Mouse (Mus musculus): ENCODE data around the gene Gm20873. TPM values are rescaled to one million over a fixed set of nuclear protein-coding genes. Genes with fewer than 3 reads are reported as not detected.
"Not testable (repeated sequence)": the region's sequence is repeated elsewhere in the genome, so short reads cannot be mapped to it uniquely, and the experiment has no call there.

The Gm20873 gene
- not detected in 2 replicates for polyA plus RNA-seq (2014; fragmentation: Nextera tagmentation; extraction: Ambion mirVana)

DNA sequence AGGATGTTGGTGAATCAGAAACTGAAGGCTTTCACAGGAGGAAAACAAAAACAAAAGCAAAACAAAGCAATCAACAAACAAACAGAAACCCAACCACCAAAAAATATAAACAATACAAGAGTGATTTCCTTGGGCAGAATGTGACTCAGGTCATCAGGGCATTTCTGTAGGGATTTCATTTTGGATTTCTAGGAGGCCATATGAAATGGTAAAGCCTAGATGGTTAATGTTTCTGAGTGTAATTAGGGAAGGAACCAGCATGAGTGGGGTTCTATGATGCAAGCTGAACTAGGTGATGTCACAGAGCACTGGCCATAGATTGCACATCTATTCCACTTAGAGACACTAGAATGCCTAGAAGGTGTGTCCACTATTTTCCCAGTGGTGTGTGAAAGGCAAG, at the start of gene Gm20873:
TSS of gene Gm20873 (plus strand) at position 301 of the 400 bp plus-strand sequence.
- not testable (repeated sequence) for H3K4me3 ChIP-seq (ENCODE audit: low read depth, low read length); H3K27me3 ChIP-seq (ENCODE audit: control insufficient read depth, insufficient read depth, low read length); H3K4me1 ChIP-seq (replicated peaks; ENCODE audit: control insufficient read depth, insufficient read depth, low read length); H3K9ac ChIP-seq (ENCODE audit: low read length); DNase-seq (ENCODE audit: low spot score); H3K9me3 ChIP-seq (ENCODE audit: control insufficient read depth, low read length); H3K4me2 ChIP-seq (ENCODE audit: low read depth, low read length, severe bottlenecking); H3K36me3 ChIP-seq (ENCODE audit: control insufficient read depth, insufficient read depth, low read length); ATAC-seq (replicated peaks; ENCODE audit: low FRiP score); H3K27ac ChIP-seq (ENCODE audit: low read depth, low read length)

GRCm38 (mm10) chrY:6237895-6238294, 29.0 kb upstream of the Gm20873 start, which contains the start of gene Gm21746:
Gene Gm21746, minus strand, starts transcription at chrY:6237995.
- H3K27ac ChIP-seq (ENCODE audit: low read depth, low read length); ATAC-seq (replicated peaks; ENCODE audit: low FRiP score); H3K4me1 ChIP-seq (replicated peaks; ENCODE audit: control insufficient read depth, insufficient read depth, low read length); H3K9ac ChIP-seq (ENCODE audit: low read length); H3K36me3 ChIP-seq (ENCODE audit: control insufficient read depth, insufficient read depth, low read length); H3K9me3 ChIP-seq (ENCODE audit: control insufficient read depth, low read length); H3K27me3 ChIP-seq (ENCODE audit: control insufficient read depth, insufficient read depth, low read length); H3K4me2 ChIP-seq (ENCODE audit: low read depth, low read length, severe bottlenecking); H3K4me3 ChIP-seq (ENCODE audit: low read depth, low read length); DNase-seq (ENCODE audit: low spot score): not testable (repeated sequence)
- WGBS = 83% methylated on average over 2 of the region's 3 CpGs

Other genes starting within 250 kb of the Gm20873 start
- not detected in 2 replicates for gene Gm21746, start 29.1 kb upstream of the Gm20873 start, polyA plus RNA-seq (2014; fragmentation: Nextera tagmentation; extraction: Ambion mirVana)

All from forebrain, embryonic 11.5 days (tissue).